In the genomic region with DNA sequence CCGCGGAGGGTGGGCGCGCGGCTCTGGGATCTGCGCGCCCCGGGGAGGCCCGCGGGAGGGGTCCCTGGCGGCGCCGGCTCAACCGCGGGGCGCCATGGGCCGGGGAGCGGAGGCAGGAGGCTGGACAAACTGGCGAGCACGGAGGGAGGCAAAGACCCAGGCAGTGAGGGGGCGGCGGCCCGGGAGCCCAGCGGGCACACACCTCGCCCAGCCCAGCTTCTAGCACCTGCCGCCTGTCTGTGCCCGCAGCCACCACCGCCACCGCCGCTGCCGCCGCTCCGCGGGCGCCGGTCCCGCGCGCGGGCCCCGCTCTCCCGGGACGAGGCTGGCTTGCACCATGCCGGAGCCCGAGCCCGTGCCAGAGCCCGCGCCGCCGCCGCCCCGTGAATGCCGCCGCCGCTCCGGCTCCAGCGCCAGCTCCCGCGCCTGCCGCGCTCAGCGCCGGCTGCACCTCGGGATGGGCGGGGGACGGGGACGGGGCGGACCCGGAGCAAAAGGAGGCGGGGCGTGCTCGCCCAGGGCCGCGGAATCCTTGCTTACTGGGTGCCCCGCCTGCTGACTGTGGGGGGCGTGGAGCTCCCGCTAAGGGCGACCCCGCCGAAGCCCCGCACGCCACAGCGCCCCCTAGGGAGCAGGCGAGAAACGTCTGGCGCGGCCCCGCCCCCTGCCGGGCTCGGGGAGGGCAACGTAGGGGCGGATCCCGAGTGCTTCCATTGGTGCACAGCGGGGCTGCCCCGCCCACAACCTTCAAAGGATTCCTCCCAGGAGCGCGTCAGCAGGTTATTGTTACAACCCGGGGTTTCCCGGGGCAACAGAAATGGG, we compare ENCODE assay signal across 8 mouse cellular contexts. TPM values are rescaled to one million over a fixed set of nuclear protein-coding genes. Genes with fewer than 3 reads are reported as not detected.
DNase-seq lines count a peak whose midpoint lies in the region; ATAC-seq lines count a peak whose summit lies in the region.

Gene Foxo6 (minus strand): TSS at position 60 of the 822 bp plus-strand sequence.

- no peak within 1 kb of the TSS for H3K27ac ChIP-seq in hindbrain, embryonic 11.5 days (ENCODE audit: low read depth, low read length)

- peak; percentile 90 for ATAC-seq in hindbrain, embryonic 11.5 days (ENCODE audit: low FRiP score)

- peaks cover 11% of the 10 kb centered on the region for H3K4me1 ChIP-seq in hindbrain, embryonic 11.5 days (replicated peaks; ENCODE audit: control insufficient read depth, insufficient read depth, low read length)

- peak; percentile 99 for DNase-seq in Muller cell, postnatal 12 days (ENCODE audit: inconsistent ontology term)
- DNase-seq in cerebellum, adult 9-11 months = peak; percentile 87
- peak; percentile 91 to 97 for DNase-seq in frontal cortex, adult 2 months (ENCODE audit: extremely low spot score in 1 of 2, low spot score in 1 of 2)
- peak; percentile 96 for DNase-seq in hindbrain, embryonic 11.5 days (ENCODE audit: low spot score)
- DNase-seq in layer of hippocampus, postnatal 10 days (ENCODE audit: low spot score in 2 of 2) = peak; percentile 99
- DNase-seq in lung, postnatal 10 days = peak; percentile 98
- DNase-seq in retina, adult 2 months (ENCODE audit: low read depth, low spot score) = peak; percentile 70
- peak; percentile 95 for DNase-seq in thymus, postnatal 36 days

- peak within 1 kb of the TSS; percentile 71 for H3K9ac ChIP-seq in hindbrain, embryonic 11.5 days (ENCODE audit: low read depth, low read length)

- H3K4me2 ChIP-seq in hindbrain, embryonic 11.5 days (replicated peaks; ENCODE audit: low read depth, low read length) = peak within 1 kb of the TSS; percentile 99

- no peaks in the 10 kb centered on the region for H3K36me3 ChIP-seq in hindbrain, embryonic 11.5 days (ENCODE audit: control insufficient read depth, insufficient read depth, low read length)

- H3K27me3 ChIP-seq in hindbrain, embryonic 11.5 days (ENCODE audit: control insufficient read depth, insufficient read depth, low read length) = peaks cover 36% of the 10 kb centered on the region

- WGBS in hindbrain, embryonic 11.5 days = 1% methylated on average over 32 of the region's 99 CpGs

- no peaks in the 10 kb centered on the region for H3K9me3 ChIP-seq in hindbrain, embryonic 11.5 days (ENCODE audit: control insufficient read depth, low read length)

- H3K4me3 ChIP-seq in hindbrain, embryonic 11.5 days (ENCODE audit: low read depth, low read length) = peak within 1 kb of the TSS; percentile 59

RNA-seq across cellular contexts. Expression of gene Foxo6, which starts in this region (rescaled TPM):
- polyA plus RNA-seq in frontal cortex, adult 2 months (2012; rRNA removed) = 7.4 and 8.9 TPM in 2 replicates
- polyA plus RNA-seq in hindbrain, embryonic 11.5 days (2014; fragmentation: Nextera tagmentation; extraction: Ambion mirVana) = 0.20 and 0.39 TPM in 2 replicates
- 10 to 100 TPM; 60.4 to 61.7 TPM for total RNA-seq in layer of hippocampus, postnatal 10 days (2021)

Comparison
In these comparisons a context has a peak if more than half of its experiments do, and no peak if none do; other contexts are left out.
1. Peak in DNase-seq, ATAC-seq, H3K4me3 ChIP-seq, H3K9ac ChIP-seq and H3K4me2 ChIP-seq in hindbrain, embryonic 11.5 days; RNA of the gene not detected or under 1 TPM.